Mouse (Mus musculus): ENCODE data around the gene Atp6v0a1.

DNA sequence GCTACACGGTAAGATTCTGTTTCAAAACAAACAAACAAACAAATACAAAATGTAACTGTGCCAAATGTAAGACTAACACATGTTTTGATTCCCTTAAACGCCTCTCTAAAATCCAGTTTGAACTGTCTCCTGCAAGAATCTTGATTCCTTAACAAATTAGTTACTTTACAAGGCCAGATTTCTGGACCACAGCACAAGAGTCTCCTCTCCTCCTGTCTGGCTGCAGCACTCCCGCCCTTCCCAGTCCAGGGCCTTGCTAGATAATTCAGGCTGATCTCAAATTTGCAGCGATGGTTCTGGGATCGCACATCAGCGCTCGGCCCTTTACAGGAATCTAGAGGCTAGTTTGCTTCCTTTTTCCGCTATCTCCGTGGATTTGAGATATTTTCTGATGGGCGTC lies 72.4 kb downstream of the Atp6v0a1 start:
- no peak for TF ChIP-seq POLR2A (IDR thresholded peaks at IDR 0.05; ENCODE audit: low read depth, low read length)
- no peak for TF ChIP-seq CTCF (IDR thresholded peaks at IDR 0.05; ENCODE audit: borderline replicate concordance, insufficient read depth, low read length)
